Mouse (Mus musculus) olfactory bulb, adult 2 months (tissue): Measurements from ENCODE around the gene Aplnr.

Source experiments
- CTCF ChIP-seq: fragments of 200-500 bp; IDR thresholded peaks from 2 replicates; pipeline ENCODE4 v1.5.1; 2012; ENCODE audit warnings: low read depth, mild to moderate bottlenecking, low read length, moderate library complexity; ENCODE audit not compliant: insufficient read depth
- POLR2A ChIP-seq: fragments of 200-500 bp; IDR thresholded peaks from 2 replicates; pipeline ENCODE4 v1.6.1; 2012; ENCODE audit warnings: mild to moderate bottlenecking, low read depth, low read length, moderate library complexity; ENCODE audit not compliant: insufficient read depth

GRCm38 (mm10) chr2:85150373-85150772 is 14.3 kb downstream of the Aplnr start:
- TF ChIP-seq CTCF (no peak), POLR2A (no peak)
